Comparison of ENCODE assay signal across 8 mouse cellular contexts in genomic region chr16:91729066-91729482, GRCm38 (mm10). TPM values are rescaled to one million over a fixed set of nuclear protein-coding genes. Genes with fewer than 3 reads are reported as not detected.
DNase-seq lines count a peak whose midpoint lies in the region; ATAC-seq and TF ChIP-seq lines count a peak whose summit lies in the region.

Gene Itsn1, plus strand, starts transcription at chr16:91729281.

- under 1% methylated on average over 33 of the region's 33 CpGs for WGBS in forebrain, embryonic 13.5 days
- under 1% methylated on average over 23 of the region's 33 CpGs for WGBS in neural tube, embryonic 15.5 days

- peak; percentile 80 for ATAC-seq in cerebellum, adult (ENCODE audit: insufficient number of reproducible peaks, low FRiP score, low TSS enrichment)
- peak; percentile 96 for ATAC-seq in forebrain, embryonic 13.5 days
- ATAC-seq in neural tube, embryonic 15.5 days (ENCODE audit: low FRiP score), result peak; percentile 94

- peak within 1 kb of the TSS; percentile 99 for H3K9ac ChIP-seq in forebrain, embryonic 13.5 days
- peak within 1 kb of the TSS; percentile 78 for H3K9ac ChIP-seq in neural tube, embryonic 15.5 days (replicated peaks)

- H3K4me3 ChIP-seq in E14TG2a.4 (replicated peaks; ENCODE audit: low read length), result peak within 1 kb of the TSS; percentile 89
- H3K4me3 ChIP-seq in forebrain, embryonic 13.5 days, result peak within 1 kb of the TSS; percentile 92
- peak within 1 kb of the TSS; percentile 84 for H3K4me3 ChIP-seq in neural tube, embryonic 15.5 days (replicated peaks)

- peaks cover 24% of the 10 kb centered on the region for H3K36me3 ChIP-seq in E14TG2a.4 (ENCODE audit: insufficient read depth, low read length)
- H3K36me3 ChIP-seq in forebrain, embryonic 13.5 days (ENCODE audit: poor library complexity, severe bottlenecking), result peaks cover 7% of the 10 kb centered on the region; the same call in 1 of the 2 replicates
- H3K36me3 ChIP-seq in neural tube, embryonic 15.5 days, result 0 out of 2 replicates have a peak, but pooled peaks cover 3% of the 10 kb centered on the region

- H3K4me2 ChIP-seq in forebrain, embryonic 13.5 days, result peak within 1 kb of the TSS; percentile 77
- peak within 1 kb of the TSS; percentile 71 for H3K4me2 ChIP-seq in neural tube, embryonic 15.5 days

- no peak for TF ChIP-seq CTCF in E14TG2a.4 (conservative IDR thresholded peaks at IDR 0.05; ENCODE audit: low read length)

- peaks cover 13% of the 10 kb centered on the region for H3K27me3 ChIP-seq in E14TG2a.4 (ENCODE audit: insufficient read depth, low read length)
- no peaks in the 10 kb centered on the region for H3K27me3 ChIP-seq in forebrain, embryonic 13.5 days
- no peaks in the 10 kb centered on the region for H3K27me3 ChIP-seq in neural tube, embryonic 15.5 days (replicated peaks)

- intact Hi-C loops in heart, postnatal 10 days (cut with DNase I), result loop anchor here (10.0 kb wide), 1 partner anchor 556 kb away; no protein-coding TSS in a partner anchor

- peak within 1 kb of the TSS; percentile 94 for H3K27ac ChIP-seq in forebrain, embryonic 13.5 days
- H3K27ac ChIP-seq in neural tube, embryonic 15.5 days (replicated peaks), result peak within 1 kb of the TSS; percentile 98

- peak; percentile 98 to 99 for DNase-seq in heart, postnatal 10 days
- peak; percentile 98 for DNase-seq in layer of hippocampus, adult 11-12 months (ENCODE audit: low spot score)
- DNase-seq in lung, adult 18-20 months, result peak; percentile 99
- peak; percentile 99 for DNase-seq in testis, postnatal 14 days (ENCODE audit: low spot score)

- no peaks in the 10 kb centered on the region for H3K9me3 ChIP-seq in E14TG2a.4 (ENCODE audit: low read length)
- no peaks in the 10 kb centered on the region for H3K9me3 ChIP-seq in forebrain, embryonic 13.5 days (replicated peaks)
- no peaks in the 10 kb centered on the region for H3K9me3 ChIP-seq in neural tube, embryonic 15.5 days (replicated peaks)

- peaks cover 54% of the 10 kb centered on the region for H3K4me1 ChIP-seq in E14TG2a.4 (replicated peaks; ENCODE audit: low read depth, low read length)
- H3K4me1 ChIP-seq in forebrain, embryonic 13.5 days, result peaks cover 40% of the 10 kb centered on the region
- H3K4me1 ChIP-seq in neural tube, embryonic 15.5 days, result peaks cover 43% of the 10 kb centered on the region

RNA-seq across cellular contexts. Expression of gene Itsn1, which starts in this region (rescaled TPM):
- polyA plus RNA-seq in forebrain, embryonic 13.5 days (2015; fragmentation: Nextera tagmentation; extraction: Ambion mirVana), result 50.8 and 53.3 TPM in 2 replicates
- 10 to 100 TPM; 41.0 to 41.2 TPM for total RNA-seq in heart, postnatal 10 days (2021)
- polyA plus RNA-seq in neural tube, embryonic 15.5 days (2015; fragmentation: Nextera tagmentation; extraction: Ambion mirVana), result 44.5 and 48.6 TPM in 2 replicates

Comparison
In these comparisons a context has a peak if more than half of its experiments do, and no peak if none do; other contexts are left out.
1. Peak in every context shown above with its lines: DNase-seq, ATAC-seq, H3K4me3 ChIP-seq and H3K27ac ChIP-seq.